Mouse (Mus musculus): Measurements from ENCODE around the gene Vmn2r56. TPM values are rescaled to one million over a fixed set of nuclear protein-coding genes. Genes with fewer than 3 reads are reported as not detected.
"Not testable (repeated sequence)": the region's sequence is repeated elsewhere in the genome, so short reads cannot be mapped to it uniquely, and the experiment has no call there.

Vmn2r56 gene
- total RNA-seq (2021) = not detected

- intact Hi-C loops (cut with DNase I) = no loop called here
- no peak for DNase-seq
Measured at GRCm38 (mm10) chr7:12734904-12735303, at the start of gene Vmn2r56. TSS of gene Vmn2r56 (minus strand) at chr7:12735004.

GRCm38 (mm10) chr7:12780151-12780830, 45.5 kb upstream of the Vmn2r56 start:
- DNase-seq = peak; percentile 83 to 85
- intact Hi-C loops (cut with DNase I) = no loop called here

GRCm38 (mm10) chr7:12779782-12780150, 45.0 kb upstream of the Vmn2r56 start:
- intact Hi-C loops (cut with DNase I) = no loop called here
- no peak for DNase-seq

GRCm38 (mm10) chr7:12779141-12779540, 44.3 kb upstream of the Vmn2r56 start:
- DNase-seq = no peak
- intact Hi-C loops (cut with DNase I) = no loop called here

GRCm38 (mm10) chr7:12774606-12775005, 39.8 kb upstream of the Vmn2r56 start:
- intact Hi-C loops (cut with DNase I) = no loop called here

GRCm38 (mm10) chr7:12774111-12774510, 39.3 kb upstream of the Vmn2r56 start:
- no peak for DNase-seq
- intact Hi-C loops (cut with DNase I) = no loop called here

More at GRCm38 (mm10) chr7:12774606-12775005, 39.8 kb upstream of the Vmn2r56 start:
- DNase-seq = peak; percentile 16 to 38

GRCm38 (mm10) chr7:12749431-12750198, 14.8 kb upstream of the Vmn2r56 start:
- intact Hi-C loops (cut with DNase I) = no loop called here
- DNase-seq = no peak

- intact Hi-C loops (cut with DNase I); DNase-seq: not testable (repeated sequence)
Measured at GRCm38 (mm10) chr7:12684903-12685302, 49.9 kb downstream of the Vmn2r56 start, which contains the start of gene Vmn2r55. TSS of gene Vmn2r55 (minus strand) at chr7:12685003.

GRCm38 (mm10) chr7:12640219-12640618, 94.6 kb downstream of the Vmn2r56 start, which contains the start of gene Vmn2r54:
TSS of gene Vmn2r54 (minus strand) at chr7:12640319.
- DNase-seq = not testable (repeated sequence)

More at GRCm38 (mm10) chr7:12640219-12640618, 94.6 kb downstream of the Vmn2r56 start, which contains the start of gene Vmn2r54:
- intact Hi-C loops (cut with DNase I) = not testable (repeated sequence)

Other genes starting within 250 kb of the Vmn2r56 start
- gene 2900092C05Rik, start 222.5 kb downstream of the Vmn2r56 start, total RNA-seq (2021) = not detected
- gene Vmn2r53, start 126.2 kb downstream of the Vmn2r56 start, total RNA-seq (2021) = under 1 TPM; 0.02 TPM
- gene Vmn2r54, start 94.7 kb downstream of the Vmn2r56 start, total RNA-seq (2021) = not detected
- gene Vmn2r55, start 50.0 kb downstream of the Vmn2r56 start, total RNA-seq (2021) = not detected
- 1 to 10 TPM; 2.0 to 2.8 TPM for gene Zscan18, start 68.6 kb upstream of the Vmn2r56 start, total RNA-seq (2021)
- gene Zfp329, start 83.9 kb upstream of the Vmn2r56 start, total RNA-seq (2021) = 1 to 10 TPM; 7.5 to 9.2 TPM
- 10 to 100 TPM; 17.4 to 20.9 TPM for gene Zfp110, start 99.8 kb upstream of the Vmn2r56 start, total RNA-seq (2021)
- gene Zfp128, start 146.2 kb upstream of the Vmn2r56 start, total RNA-seq (2021) = 1 to 10 TPM; 3.6 to 4.8 TPM
- gene Zscan22, start 162.8 kb upstream of the Vmn2r56 start, total RNA-seq (2021) = 1 to 10 TPM; 5.5 to 6.8 TPM
- 100 to 1,000 TPM; 740 to 748 TPM for gene Rps5, start 187.3 kb upstream of the Vmn2r56 start, total RNA-seq (2021)
- gene Rnf225, start 192.4 kb upstream of the Vmn2r56 start, total RNA-seq (2021) = under 1 TPM; 0.36 to 0.37 TPM
- 1 to 10 TPM; 4.0 to 7.4 TPM for gene Zfp324, start 230.8 kb upstream of the Vmn2r56 start, total RNA-seq (2021)
- 1 to 10 TPM; 3.9 to 4.4 TPM for gene Zfp446, start 242.8 kb upstream of the Vmn2r56 start, total RNA-seq (2021)